Mouse (Mus musculus) right cerebral cortex, postnatal 10 days (tissue): ENCODE results near the gene Il34.

Experiments
- DNase-seq, 2 experiments: peaks; one replicate each; pipeline ENCODE4 v3.0.0; 2021; ENCODE audit warnings: low spot score in 2 of 2

Il34 gene

DNA sequence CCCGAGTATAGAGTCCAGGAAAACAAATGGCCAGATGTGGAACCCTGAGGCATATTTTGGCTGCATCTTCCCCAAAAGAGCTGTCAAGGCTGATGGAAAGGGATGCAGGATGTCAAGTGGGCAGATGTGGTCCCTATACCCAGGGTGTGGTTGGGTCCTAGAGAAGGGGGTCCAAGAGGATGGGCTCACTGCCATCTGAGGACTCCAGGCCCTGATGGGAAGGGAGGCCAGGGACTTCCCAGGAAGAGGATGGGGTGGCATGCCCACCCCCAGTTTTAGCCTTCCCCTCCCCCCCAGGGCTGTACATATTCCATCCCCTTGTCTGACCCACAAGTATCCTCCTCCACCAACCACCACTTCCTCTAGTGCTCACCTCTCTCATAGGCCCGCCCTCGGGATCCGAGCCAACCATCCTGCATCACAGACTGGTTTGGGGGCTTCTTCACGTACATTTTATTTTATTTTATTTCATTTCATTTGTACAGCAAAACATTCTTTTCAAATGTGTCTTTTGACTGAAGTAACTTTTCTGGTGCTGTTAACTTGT lies 65.0 kb downstream of the Il34 start:
- peak in 1 of 2 experiments; percentile 59 for DNase-seq

DNA sequence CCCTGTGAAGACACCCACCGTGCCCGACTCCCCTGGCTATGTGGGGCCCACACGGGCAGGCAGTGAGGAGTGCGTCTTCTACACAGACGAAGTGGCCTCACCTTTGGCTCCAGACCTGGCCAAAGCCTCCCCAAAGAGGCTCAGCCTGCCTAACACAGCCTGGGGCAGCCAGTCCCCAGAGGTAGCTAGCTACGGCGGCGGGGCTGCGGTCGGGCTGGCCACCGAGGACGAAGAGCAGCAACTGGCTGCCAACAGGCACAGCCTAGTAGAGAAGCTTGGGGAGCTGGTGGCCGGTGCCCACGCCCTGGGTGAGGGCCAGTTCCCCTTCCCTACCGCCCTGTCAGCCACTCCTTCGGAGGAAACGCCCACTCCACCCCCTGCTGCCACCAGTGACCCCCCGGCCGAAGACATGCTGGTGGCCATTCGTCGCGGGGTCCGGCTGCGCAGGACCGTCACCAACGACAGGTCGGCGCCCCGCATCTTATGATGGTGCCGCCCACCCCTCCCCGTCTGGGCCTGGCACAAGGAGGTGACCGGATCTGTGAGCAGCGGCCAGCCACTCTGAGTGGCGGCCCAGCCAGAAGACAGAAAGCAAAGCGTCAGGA lies 67.0 kb downstream of the Il34 start:
- DNase-seq: peak; percentile 40 to 52

DNA sequence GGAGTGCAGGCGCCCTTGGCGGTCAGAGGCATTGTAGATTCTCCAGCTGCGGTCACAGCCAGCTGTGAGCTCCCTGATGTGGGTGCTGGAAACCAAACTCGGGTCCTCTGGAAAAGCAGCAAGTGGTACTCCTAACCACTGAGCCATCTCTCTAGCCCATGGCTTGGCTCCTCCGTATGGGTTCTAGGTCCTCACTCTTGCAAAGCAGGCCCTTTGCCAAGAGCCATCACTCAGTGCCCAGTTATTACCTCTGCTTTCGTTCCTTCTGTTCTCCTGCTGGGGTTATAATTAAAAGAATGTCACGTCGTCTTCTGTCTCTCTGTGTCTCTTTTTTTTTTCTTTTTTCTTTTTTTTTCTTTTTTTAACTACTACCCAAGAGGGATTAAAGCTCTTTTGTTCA lies 72.7 kb downstream of the Il34 start:
- DNase-seq: peak in 1 of 2 experiments; percentile 42

DNA sequence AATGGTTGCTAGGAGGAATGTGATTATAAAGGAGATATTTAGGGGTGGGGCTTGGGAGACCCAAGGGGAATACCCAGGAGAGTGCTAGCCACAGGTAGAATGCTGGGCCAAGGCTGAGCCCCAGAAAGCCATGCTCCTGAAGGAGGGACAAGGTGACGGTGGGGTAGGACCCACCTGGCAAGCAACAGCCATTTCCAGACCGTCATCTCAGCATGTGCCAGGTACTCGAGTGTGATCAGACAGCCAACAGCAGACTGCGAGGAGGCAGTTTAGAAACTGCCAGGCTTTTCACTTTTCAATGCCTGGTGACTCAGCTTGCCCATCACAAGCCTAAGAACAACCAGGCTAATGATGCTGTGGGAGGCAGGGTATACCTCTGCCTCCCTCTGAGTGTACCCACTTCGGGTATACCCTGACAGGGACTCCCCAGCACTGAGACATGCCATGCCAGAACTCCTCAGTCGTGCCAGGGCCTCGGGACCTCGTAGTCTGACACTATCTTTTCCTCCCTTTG lies 74.3 kb downstream of the Il34 start:
- DNase-seq: no peak

DNA sequence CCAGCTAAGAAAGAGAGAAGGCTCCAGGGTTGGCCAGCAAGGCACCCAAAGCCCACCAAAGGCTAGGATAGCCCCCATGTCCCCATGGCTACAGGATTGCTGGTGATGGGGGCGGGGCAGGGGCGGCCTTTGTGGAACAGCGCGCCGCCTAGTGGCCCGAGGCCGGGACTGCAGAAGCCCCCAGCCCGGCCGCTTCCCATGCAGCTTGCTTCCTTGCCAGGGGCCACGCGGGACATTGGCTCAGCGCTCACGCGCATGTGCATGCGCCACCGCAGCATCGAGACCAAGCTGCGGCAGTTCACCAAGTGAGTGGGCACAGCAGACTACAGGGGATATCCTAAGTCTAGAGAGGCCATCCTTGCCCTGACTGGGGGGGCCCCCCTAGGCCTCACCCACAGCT lies 78.8 kb downstream of the Il34 start:
- peak; percentile 79 to 86 for DNase-seq

DNA sequence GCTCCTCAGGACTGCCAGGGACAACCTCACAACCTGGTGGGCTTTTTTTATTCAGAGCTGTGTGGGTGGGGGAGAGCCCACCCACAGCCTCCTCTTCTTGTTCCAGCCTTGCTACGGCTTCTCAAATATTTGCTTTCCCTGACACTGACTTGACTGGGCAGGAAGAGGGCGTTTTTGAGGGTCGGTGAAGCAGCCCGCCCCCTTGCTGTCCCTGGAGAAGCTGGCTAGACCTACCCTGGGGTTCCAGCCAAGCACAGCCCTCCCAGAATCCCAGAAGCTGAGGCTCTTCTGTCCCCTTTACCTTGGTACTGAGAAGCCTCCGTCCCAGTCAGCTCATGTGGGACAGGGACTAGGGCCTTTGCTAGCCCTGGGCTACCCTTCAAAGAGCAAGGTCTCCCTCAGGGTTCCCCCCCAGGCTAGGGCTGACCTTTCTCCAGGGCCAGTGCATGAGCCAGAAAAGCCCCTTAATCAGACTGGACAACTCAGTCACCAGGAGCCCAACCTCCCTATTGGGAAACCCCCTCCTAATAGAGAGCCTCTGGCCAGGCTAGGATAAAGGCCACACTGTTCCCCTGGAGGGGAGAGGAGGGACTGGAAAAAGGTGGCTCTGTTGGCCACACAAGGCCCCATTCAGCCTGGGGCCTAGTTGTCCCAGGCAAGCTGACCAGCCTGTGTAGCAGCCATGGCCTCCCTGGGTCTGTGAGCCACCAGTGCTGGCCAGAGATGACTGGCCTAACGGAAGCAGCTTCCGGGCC lies 80.5 kb downstream of the Il34 start:
- DNase-seq: peak; percentile 77 to 86

DNA sequence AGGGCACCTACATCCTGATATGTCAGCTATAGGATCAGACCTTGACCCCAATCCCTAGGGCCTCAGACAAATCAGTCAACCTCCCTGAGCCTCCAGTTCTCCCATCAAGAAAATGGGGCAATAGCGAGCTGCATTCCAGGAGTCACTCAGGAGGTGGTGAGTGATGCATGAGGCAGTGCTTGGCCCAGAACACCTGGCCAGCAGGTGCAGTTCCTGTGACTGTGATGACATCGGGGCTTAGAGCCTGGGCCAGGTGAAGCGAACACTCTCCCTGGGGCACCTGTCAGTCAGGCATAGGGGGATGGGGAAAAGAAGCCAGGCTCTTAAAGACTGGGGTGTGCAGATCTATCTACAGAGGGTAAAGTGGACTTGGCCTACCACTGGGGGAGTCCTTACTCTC lies 81.2 kb downstream of the Il34 start:
- DNase-seq: no peak

DNA sequence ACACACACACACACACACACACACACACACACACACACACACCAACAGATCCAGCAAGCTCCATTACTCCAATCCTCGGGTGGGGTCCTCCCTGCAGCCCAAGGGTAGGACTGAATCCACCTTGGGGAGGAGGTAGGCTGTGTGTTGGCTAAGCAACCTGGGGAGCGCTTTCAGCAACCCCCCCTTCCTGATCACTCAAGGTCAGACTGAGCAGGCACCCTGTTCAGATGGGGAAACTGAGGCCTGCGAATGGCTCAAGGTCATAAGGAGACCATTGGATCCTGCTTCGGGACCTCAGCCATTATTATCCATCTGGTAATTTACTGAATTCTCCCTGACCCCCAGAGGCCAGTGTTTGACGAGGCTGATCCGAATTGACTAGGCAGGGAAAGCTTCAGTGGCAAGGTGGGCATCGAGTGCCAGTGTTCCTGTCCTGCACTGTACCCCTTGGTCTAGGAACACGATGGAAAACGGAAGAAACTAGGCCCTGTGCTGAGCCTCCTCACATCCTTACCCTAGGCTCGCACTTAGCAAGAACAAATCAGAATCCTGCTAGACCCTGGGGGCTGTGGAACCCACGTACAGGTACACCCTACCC lies 83.2 kb downstream of the Il34 start:
- no peak for DNase-seq

DNA sequence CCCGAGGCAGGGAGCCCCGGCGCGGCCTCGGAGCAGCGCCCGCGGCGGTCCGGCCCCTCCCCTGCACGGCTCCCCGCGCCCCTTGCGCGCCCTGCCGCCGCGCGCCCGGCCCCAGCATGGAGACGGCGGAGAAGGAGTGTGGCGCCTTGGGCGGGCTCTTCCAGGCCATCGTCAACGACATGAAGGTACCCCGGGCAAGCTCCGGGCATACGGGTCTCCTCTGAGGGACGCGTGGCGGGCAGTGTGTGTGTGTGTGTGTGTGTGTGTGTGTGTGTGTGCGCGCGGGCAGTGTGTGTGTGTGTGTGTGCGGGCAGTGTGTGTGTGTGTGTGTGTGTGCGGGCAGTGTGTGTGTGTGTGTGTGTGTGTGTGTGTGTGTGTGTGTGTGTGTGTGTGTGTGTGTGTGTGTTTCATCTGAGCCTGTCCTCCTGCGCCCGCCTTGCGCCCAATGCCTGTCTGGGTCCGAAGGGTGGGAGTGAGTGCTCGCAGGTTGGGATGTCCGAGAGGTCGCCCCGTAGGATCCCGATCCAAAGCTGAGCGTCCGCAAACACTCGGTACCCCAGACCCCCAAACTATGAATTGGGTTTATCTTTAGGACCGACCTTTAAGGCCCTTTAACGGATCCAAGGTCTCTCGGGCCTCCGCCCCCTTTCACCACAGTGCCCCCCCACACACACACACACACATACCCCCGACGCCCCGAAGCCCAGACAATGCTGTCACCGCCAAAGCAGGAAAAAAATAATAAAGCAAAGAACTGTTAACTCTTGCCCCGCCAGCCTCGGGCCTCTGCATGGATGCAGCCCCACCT lies 83.9 kb downstream of the Il34 start:
- peak in 1 of 2 experiments; percentile 72 for DNase-seq

DNA sequence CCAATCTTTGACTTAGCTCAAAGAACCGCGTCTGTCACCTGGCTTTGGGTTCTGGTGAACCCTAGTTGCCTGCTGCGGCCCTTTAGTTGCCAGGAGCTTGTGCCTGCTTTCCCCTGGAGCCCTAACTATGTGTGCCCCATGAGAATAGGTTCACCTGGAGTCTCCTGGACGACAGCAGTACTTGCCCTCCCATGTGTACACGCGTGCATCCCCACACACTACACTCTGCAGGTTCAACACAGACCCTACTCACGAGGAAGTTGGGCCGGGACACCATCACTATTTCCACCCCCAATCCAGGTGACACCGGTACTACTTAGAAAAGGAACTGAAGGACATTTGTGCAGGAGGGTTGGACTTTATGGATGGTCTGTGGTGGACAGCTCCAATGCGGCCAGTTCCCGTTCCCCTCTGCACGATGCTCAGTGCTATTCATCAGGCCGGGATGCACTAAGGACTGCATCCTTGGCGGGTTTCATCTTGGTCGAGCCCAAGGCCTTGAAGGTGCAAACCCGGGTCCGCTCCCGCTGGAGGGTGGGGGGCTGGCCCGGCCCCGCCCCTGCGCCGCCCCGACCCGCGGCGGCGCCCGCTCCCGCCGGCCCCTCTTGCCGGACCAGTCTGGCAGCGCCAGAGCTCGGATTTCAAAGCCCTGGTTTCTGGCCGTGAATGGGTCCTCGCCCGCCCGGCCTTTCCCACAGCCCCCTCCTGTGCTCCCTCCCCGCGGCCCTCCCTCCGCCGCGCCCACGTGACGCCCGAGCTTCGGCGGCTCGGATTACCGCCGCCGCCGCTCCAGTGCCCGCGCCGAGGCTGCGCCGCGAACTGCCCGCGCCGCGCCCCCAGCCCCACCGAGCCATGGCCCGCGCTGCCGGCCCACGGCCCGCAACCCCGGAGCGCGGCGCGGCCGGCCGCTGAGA lies 84.8 kb downstream of the Il34 start, which contains the start of gene Mtss1l:
Gene Mtss1l (plus strand): TSS at position 792 of the 914 bp plus-strand sequence.
- DNase-seq: peak; percentile 91 to 92

DNA sequence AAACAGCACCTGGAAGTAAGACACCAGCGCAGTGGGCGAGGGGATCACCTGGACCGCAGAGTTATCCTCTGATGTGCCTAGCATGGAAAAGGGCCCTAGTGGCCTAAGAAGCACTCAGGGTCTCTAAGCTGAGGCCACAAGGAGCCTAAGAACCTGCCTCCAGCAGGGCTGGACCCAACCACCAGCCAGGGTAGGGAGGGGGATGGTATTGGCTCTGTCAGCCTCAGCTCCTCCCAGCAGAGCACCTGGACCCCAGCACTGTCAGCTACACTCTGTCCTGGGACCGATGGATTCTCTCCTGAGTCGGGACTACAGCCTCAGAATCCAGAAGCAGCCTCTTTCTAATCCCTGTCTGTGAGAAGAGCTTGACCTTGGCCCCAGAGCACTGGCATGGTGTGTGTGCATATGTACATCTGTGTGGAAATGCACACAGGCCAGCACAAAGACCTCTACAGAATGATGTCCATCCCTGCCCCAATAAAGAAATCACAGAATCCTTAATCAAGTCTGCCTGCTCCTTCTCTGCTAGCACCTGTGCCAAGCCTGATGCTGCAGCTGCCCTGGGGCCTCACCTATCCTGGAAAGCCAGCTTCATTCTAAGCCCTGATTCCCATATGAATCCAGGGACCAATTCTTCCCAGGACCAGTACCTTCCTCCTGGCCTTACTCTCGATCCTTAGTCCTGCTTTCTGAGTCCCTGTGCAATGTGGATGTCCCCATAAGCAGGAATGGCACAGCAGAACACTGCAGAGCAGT lies 85.6 kb downstream of the Il34 start:
- no peak for DNase-seq

DNA sequence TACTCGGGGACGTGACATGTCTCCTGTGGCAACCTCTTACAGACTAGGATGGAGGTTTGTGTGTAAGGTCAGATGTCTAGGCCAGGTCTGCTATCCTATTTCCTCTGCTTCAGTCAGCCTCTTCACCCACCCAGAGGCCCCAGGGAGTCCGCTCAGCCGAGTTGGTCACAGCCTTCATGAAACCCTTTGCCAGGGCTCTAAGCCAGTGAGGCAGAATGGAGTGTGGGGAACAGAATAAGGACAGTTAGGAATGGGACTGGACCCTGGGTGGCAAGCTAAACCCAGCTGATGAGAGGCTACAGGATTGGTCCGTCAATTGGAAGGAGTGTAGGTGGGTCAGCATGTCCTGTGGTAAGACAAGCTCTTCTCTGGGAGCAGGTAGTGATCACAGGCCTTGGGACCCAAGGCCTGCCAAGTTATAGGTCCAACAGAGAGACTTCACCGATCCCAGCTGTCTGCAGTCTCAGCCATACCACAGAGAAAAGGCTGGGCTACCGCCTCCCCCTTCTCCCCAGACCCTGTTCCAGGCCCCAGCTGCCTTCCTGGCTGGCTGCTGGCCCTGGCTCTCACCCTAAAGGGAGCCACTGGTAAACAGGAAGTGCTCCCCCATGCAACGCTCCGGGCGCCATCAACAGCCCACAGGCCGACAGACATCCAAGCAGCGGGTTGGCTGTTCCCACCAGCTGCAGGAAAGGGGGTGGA lies 86.6 kb downstream of the Il34 start:
- peak; percentile 84 for DNase-seq

DNA sequence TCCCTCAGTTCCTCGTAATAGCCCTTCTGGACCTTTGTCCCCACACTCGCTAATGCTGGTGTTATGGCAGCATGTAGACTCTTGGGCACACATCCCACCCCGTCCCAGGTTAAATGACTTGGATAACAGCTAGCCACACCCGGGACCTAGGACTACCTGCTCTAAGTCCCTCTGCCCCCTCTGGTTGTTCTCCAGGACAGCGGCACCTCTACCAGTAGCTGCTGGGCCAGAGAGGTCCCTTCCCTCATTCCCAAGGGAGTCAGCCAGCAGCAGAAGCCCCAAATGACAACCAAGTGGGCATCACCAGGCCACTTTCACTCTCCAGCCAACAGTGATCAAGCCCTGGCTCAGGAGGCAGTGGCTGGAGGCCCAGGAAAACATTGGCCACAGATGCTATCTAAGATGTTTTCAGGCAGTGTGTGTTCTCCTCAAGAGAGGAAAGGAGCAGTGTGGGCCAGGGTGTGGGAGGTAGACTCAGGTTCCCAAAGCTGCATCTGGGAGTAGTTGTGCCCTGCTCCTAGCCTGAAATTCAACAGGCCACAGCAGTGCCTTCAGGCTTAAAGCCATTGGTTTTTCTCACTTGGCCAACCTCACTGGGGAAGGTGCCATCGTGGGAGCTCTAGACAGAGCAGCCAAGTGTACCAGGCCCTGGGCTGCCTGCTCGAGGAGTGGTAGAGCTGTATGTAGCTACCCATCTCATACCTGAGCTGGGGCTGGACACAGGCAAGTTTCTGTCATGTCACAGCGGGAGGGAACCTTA lies 87.3 kb downstream of the Il34 start:
- DNase-seq: peak in 1 of 2 experiments; percentile 58

DNA sequence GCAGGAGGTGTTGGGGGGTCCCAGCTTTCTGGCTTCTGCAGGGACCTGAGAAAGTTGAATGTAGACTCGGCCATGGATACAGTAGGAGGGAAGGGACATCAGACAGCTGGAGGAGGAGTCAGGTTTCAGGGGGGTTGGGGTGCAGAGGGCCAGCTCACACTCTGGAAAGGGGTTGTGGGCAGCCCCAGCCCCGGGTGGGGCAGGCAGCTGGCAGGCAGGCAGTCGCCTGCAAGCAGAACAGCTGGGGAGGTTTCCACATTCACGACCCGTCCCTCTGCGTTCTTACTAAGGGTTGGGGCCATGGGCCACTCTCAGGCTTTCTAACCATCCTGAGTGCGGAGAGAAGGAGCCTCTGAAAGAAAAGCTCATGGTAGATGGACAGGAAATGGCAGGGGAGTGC lies 88.6 kb downstream of the Il34 start:
- DNase-seq: no peak

DNA sequence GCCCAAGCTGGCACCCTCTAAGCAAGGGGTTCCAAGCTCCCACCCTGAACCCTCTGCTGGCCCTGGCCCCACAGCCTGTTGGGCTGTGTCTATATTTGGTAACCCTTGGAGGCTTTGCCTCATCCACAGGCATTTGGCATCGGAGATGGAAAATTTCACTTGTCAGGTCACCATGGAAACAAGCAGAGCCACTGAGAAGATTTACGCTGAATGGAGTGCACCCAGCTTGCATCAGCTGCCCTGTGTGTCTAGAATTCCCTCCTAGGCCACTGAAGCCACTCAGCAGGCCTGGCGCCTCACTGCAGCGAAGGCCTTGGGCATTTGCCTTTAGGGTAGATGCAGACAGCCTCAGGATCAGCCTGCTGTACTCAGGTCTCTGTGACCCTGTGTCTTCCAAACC lies 89.6 kb downstream of the Il34 start:
- DNase-seq: peak; percentile 82 to 92

DNA sequence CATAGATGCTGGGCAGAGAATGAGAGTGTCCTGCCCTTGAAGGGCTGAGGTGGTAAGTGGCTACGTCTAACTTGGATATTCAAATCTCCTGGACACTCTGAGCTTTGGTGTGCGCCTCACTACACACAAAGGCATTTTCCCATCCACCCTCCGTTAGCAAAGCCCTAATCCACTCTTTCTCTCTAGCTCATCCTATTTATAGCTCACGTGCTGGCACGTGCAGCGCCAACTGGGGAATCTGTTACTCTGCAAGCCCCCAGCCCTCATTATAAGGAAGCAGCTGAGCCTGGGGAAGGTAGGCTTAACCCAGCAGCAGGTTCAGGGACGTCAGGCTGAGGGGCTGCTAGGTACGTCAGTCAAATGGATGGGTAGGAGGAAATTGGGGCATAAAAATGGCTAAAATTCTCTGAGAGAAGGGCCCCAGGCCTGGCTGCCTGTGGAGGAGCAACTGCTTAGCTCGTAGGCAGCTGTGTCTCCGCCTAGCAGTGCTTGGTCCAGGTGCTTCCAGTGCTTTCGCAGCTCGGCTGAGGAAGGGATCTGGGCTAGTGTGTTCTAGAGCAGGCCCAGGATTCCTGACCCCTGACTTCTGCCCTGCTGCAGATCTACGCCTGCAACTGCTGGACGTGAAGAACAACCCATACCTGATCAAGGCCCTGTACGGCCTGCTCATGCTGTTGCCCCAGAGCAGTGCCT lies 90.8 kb downstream of the Il34 start:
- DNase-seq: peak; percentile 76 to 89

DNA sequence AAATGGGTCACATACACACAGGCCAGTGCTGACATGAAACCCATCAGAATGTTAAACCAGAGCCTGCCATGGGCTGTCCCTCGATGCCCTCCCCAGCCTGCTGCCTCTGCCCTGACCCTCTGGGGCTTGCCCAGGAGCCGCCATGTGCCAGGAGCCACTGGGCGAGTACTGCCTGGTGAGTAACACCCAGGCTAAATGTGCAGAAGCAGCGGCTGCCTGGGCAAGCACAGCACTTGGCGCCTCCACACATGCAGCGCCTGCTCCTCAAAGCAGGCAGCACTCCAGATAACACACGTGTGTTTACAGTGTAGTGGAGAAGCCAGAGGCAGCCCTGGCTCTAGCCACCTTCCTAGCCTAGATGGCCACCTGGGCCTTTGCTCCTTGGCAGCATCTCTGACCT lies 92.7 kb downstream of the Il34 start:
- peak; percentile 67 to 79 for DNase-seq
